Mouse (Mus musculus) layer of hippocampus, postnatal 25 days (tissue): ENCODE measurements at regions not wholly inside any gene's neighbourhood (a gene's known extent, or its start where the extent isn't known, plus 50 kb on each side); places are given as distances from the start of the nearest gene placed in this dataset.

ENCODE experiments used
- DNase-seq, 2 experiments: peaks; one replicate each; pipeline ENCODE4 v3.0.0; 2022; ENCODE audit warnings: mixed read lengths in 2 of 2, low spot score in 1 of 2; ENCODE audit errors: extremely low spot score in 1 of 2

GRCm38 (mm10) chr9:120715665-120716121 lies 144.4 kb downstream of the Rpl14 start:
- DNase-seq: no peak

GRCm38 (mm10) chr9:120718812-120719211 lies 147.6 kb downstream of the Rpl14 start:
- no peak for DNase-seq

- DNase-seq: no peak
Measured at GRCm38 (mm10) chr9:120721451-120722123, 150.3 kb downstream of the Rpl14 start.

- DNase-seq: no peak
Measured at GRCm38 (mm10) chr9:120723026-120723425, 151.8 kb downstream of the Rpl14 start.

- no peak for DNase-seq
Measured at GRCm38 (mm10) chr9:120731952-120732622, 160.8 kb downstream of the Rpl14 start.

- no peak for DNase-seq
Measured at GRCm38 (mm10) chr9:120732650-120733293, 161.5 kb downstream of the Rpl14 start.

- DNase-seq: no peak
Measured at GRCm38 (mm10) chr9:120733681-120734465, 162.6 kb downstream of the Rpl14 start.

- no peak for DNase-seq
Measured at GRCm38 (mm10) chr9:120735217-120735616, 164.0 kb downstream of the Rpl14 start.

- DNase-seq: no peak
Measured at GRCm38 (mm10) chr9:120737956-120738355, 166.7 kb downstream of the Rpl14 start.

- DNase-seq: no peak
Measured at GRCm38 (mm10) chr9:120739199-120739952, 168.1 kb downstream of the Rpl14 start.

GRCm38 (mm10) chr9:120739953-120740524 lies 168.8 kb downstream of the Rpl14 start:
- no peak for DNase-seq

GRCm38 (mm10) chr9:120741521-120741920 lies 170.3 kb downstream of the Rpl14 start:
- no peak for DNase-seq

- no peak for DNase-seq
Measured at GRCm38 (mm10) chr9:120743455-120743854, 172.2 kb downstream of the Rpl14 start.

- DNase-seq: no peak
Measured at GRCm38 (mm10) chr9:120745674-120746073, 174.4 kb downstream of the Rpl14 start.

GRCm38 (mm10) chr9:120750820-120751219 lies 178.2 kb upstream of the Ctnnb1 start:
- no peak for DNase-seq

GRCm38 (mm10) chr9:120751686-120752484 lies 177.1 kb upstream of the Ctnnb1 start:
- no peak for DNase-seq

GRCm38 (mm10) chr9:120754151-120754550 lies 174.9 kb upstream of the Ctnnb1 start:
- DNase-seq: no peak

GRCm38 (mm10) chr9:120755486-120755885 lies 173.5 kb upstream of the Ctnnb1 start:
- DNase-seq: no peak

- no peak for DNase-seq
Measured at GRCm38 (mm10) chr9:120758003-120758402, 171.0 kb upstream of the Ctnnb1 start.
